Mouse (Mus musculus): Measurements from ENCODE around the gene Gemin5.

The Gemin5 gene

GRCm38 (mm10) chr11:58169666-58170065 lies 1.3 kb upstream of the Gemin5 start:
- DNase-seq: no peak

GRCm38 (mm10) chr11:58167822-58168166 lies 545 bp downstream of the Gemin5 start:
- no peak for DNase-seq

GRCm38 (mm10) chr11:58165072-58165471 lies 3.3 kb downstream of the Gemin5 start:
- no peak for DNase-seq

- no peak for DNase-seq
Observed at GRCm38 (mm10) chr11:58156871-58157270, 11.5 kb downstream of the Gemin5 start.

- DNase-seq: no peak
Observed at GRCm38 (mm10) chr11:58155458-58155857, 12.9 kb downstream of the Gemin5 start.

GRCm38 (mm10) chr11:58146241-58146640 lies 22.1 kb downstream of the Gemin5 start:
- DNase-seq: no peak

- no peak for DNase-seq
Observed at GRCm38 (mm10) chr11:58143704-58144426, 24.5 kb downstream of the Gemin5 start.

GRCm38 (mm10) chr11:58139466-58139865 lies 28.9 kb downstream of the Gemin5 start:
- peak; percentile 20 to 56 for DNase-seq

GRCm38 (mm10) chr11:58138821-58139220 lies 29.5 kb downstream of the Gemin5 start:
- DNase-seq: peak; percentile 22 to 25

GRCm38 (mm10) chr11:58136677-58137076 lies 31.7 kb downstream of the Gemin5 start:
- DNase-seq: no peak

- DNase-seq: no peak
Observed at GRCm38 (mm10) chr11:58135296-58135695, 33.0 kb downstream of the Gemin5 start.

- peak in 1 of 2 experiments; percentile 53 for DNase-seq
Observed at GRCm38 (mm10) chr11:58134869-58135268, 33.5 kb downstream of the Gemin5 start.

- no peak for DNase-seq
Observed at GRCm38 (mm10) chr11:58132026-58132425, 36.3 kb downstream of the Gemin5 start.

GRCm38 (mm10) chr11:58129302-58129843 lies 39.0 kb downstream of the Gemin5 start:
- DNase-seq: no peak

- no peak for DNase-seq
Observed at GRCm38 (mm10) chr11:58127544-58127943, 40.8 kb downstream of the Gemin5 start.

- no peak for DNase-seq
Observed at GRCm38 (mm10) chr11:58126397-58127160, 41.8 kb downstream of the Gemin5 start.

- DNase-seq: no peak
Observed at GRCm38 (mm10) chr11:58125021-58125420, 43.3 kb downstream of the Gemin5 start.

- no peak for DNase-seq
Observed at GRCm38 (mm10) chr11:58123711-58124110, 44.6 kb downstream of the Gemin5 start.

- DNase-seq: no peak
Observed at GRCm38 (mm10) chr11:58121351-58121750, 47.0 kb downstream of the Gemin5 start.

- DNase-seq: no peak
Observed at GRCm38 (mm10) chr11:58120655-58121054, 47.7 kb downstream of the Gemin5 start.

GRCm38 (mm10) chr11:58117044-58117652 lies 51.2 kb downstream of the Gemin5 start:
- DNase-seq: no peak

- DNase-seq: no peak
Observed at GRCm38 (mm10) chr11:58116560-58116959, 51.8 kb downstream of the Gemin5 start.

GRCm38 (mm10) chr11:58107664-58108337 lies 60.5 kb downstream of the Gemin5 start:
- no peak for DNase-seq
